Mouse (Mus musculus): ENCODE measurements around the gene Stxbp3.
A peak's percentile ranks its signal among the peaks of the same experiment; 100 is the strongest.
"Not testable (repeated sequence)": the region's sequence is repeated elsewhere in the genome, so short reads cannot be mapped to it uniquely, and the experiment has no call there.

The Stxbp3 gene

DNA sequence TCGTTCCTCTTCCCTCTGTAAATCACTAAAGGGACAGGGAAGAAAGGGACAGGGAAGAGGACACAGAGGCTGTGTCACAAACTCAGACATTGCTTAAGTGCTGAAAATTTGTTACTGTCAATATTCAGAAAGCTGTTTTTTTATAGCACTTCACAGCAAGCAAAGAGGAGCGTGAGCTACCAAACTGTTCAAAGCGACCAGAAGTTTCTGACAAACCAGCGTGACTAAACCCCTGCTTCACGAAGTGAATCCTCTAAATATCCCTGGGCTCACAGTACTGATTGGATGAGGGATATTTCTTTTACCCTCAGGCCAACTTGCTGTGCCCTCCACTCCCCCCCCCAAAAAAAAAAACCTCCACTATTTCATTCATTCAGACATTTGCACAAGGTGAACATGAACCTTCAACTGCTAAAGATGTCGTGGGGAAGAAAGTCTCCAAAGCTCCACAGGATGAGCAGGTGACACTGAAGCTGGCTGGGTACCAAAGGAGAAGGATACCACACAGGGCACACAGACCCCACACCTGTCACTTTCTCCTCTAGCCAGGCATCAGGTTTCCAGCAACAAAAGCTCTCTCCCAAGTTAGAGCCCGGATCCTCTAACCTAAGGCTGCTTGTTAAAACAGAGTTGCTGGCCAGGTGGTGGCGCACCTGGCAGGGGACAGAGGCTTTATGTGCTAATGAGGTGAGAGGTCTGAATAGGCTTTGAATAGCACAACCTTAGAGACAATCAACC is 16.2 kb upstream of the Stxbp3 start:
- DNase-seq, result peak; percentile 55

DNA sequence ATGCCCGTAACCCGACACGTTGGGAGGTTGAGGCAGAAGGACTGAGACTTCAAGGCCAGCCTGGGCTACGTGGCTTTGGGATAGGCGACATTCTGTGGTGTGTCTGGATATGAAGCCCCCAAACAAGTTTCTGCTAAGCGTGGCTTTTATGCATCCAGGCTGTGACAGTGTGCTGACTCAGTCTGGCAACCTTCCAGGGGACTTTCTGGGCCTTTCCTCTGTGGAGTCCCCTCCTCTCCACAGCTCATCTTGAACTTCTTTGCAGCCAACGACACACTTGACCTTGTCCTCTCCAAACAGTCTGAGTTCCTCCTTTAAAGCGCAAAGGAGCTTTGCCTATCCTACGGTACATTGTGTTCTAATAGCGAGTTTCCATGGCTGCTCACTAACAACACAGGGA is 15.5 kb upstream of the Stxbp3 start:
- DNase-seq, result peak; percentile 75

DNA sequence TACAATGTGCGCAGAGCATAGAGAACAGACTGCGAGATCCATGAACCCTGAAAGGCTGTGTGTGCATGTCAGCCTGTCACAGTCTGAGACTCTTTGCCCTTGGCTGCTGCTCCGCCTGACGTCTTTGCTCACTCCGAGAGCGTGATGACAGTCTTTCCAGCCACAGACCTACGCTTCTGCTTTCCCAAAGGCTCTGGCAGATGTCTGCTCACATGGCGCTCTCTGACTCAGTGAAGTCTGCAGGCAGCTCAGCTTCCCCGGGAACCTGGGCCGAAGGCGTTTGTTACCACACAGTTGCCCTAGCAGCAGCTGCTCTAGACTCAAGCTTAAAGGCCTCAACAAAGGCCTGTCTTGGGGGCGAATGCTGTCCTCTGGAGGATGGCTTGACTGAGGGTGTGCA is 15.0 kb upstream of the Stxbp3 start:
- DNase-seq, result peak; percentile 20

DNA sequence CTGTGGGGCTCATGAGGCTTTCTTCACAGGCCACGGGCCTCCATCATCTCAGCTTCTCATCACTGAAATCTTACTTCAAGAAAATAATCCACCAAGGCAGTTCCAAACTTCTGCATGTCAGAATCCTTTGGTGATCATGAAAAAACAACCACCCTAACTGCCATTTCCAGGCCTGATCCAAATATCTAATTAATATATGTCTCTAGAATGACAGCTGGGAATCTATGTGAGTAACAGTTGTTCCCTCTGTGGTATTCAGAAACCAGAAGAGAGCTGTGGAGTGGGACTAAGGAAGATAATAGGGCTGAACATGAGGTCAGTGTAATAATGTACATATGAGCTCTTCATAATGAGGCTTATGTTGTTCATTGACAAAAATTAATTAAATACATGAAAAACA is 12.9 kb upstream of the Stxbp3 start:
- DNase-seq, result no peak

DNA sequence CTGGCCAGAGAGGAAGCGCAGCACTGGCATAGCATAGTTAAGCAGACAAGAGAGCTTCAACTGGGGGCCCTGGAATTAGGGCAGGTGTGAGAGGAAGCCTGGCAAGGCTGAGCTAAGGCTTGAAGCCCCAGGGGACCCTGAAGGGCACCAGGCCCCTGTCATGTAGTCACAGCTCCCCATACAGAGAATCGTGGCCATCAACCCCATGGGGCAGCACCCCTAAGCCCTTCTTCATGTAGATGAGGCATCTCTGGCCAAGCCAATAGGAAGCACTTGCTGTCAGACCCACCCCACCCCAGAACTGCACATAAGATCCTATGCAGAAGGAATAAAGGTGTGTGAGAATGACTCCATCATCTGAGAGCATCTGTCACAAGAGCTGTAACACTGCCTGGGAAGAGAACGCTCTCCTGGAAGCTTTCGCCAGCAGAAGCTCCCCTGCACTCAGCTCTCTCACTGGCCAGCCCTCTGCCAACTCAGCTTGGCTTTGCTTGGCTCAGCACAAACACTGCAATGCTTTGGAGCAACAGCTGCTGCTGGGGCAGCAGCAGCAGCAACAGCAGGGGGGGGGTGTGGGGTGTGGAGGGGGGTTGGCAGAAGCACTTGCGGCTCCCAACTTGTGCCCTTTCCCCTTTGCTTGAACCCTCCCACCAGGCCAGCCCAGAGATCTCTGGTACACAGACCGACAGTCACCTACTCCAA is 11.8 kb upstream of the Stxbp3 start:
- DNase-seq, result peak; percentile 26

DNA sequence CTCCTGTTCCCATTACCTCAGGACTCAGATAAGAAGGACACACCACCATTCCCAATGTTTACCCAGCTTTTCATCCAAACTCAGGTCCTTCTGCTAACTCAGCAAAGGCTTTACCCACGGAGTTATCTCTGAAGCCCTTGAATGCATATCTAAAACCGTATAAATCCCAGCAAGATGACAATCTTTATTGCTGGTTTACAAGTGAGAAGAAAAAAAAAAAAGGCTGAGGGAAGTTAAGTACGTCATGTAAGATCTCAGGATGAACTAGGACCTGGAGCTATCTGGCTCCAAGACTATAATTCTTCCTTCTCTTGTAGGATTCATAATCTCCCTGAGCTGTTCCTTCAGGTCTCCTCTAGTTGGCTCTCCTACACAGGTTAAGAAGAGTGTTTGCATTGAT is 11.2 kb upstream of the Stxbp3 start:
- no peak for DNase-seq

DNA sequence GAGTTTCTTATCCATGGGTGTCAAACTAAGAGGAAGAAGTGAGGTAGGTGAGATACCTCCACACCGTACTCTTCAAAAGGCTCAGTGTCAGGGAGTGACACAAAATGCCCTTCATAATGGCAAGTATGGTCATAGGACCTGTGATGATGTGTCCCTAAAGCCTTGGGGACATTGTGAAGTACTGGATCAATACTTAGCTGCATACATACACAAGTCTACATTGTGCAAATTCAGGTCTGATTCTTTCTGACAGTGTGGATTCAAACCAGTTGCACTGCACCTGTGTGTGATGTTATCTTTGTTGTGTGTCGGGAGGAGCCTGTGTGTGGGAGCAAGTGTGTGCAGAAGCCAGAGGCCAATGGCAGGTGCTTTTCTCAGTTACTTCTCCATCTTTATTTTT is 10.7 kb upstream of the Stxbp3 start:
- DNase-seq, result no peak

DNA sequence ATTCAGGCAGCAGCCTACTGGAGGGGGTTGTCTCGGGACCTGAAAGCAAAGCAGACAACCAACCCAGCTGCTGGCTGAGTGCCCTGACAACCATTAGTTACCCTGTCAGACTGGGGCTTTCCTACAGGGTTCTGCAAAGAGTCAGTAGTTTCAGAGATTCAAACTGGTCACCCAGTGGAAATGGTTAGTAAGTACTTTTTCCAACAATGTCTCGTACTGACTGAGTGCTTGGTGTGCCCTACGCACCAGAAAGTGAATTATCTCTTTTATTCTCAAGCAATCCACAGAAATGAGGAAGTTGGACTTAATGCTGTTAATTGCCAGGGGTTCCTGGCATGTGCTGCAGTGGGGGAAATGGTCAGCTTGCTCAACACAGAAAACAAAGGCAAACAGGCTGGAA is 10.2 kb upstream of the Stxbp3 start:
- DNase-seq, result peak; percentile 78

DNA sequence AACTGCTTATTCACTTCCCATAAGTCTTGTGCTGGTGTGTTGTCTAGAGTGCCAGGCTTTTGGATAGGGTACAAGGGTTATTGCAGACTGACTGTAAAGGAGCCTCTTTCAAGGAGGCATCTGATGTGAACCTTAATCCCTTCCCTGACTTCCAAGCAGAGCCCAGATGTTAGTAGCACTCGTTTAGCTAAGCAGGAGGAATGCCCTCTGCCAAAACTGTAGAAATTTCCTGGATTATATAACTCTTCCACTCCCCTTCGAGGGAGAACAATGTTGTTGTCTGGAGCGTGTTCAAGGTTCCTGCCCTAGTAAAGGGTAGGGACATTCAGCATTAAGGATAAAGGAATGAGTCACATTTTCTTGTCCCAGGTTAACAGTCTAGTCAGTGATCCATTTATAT is 6.3 kb upstream of the Stxbp3 start:
- no peak for DNase-seq

DNA sequence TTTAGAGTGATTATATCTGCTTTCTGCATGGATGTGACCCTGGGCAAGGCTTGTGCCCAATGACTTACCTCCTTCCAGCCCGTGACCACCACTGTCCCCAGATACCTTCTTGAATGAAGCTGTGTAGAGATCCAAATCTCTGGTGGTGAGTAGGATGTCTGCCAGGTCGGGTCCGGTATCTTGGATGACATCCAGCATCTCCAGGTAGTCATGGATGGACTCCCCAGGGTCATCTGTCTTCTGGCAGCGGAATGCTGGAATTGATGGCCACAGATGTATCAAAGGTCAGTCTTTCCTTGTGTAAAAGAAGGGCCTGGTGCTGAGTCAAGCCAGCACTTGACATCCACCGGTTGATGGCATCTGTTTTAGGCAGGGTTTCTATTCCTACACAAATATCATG is 4.2 kb upstream of the Stxbp3 start:
- DNase-seq, result no peak

DNA sequence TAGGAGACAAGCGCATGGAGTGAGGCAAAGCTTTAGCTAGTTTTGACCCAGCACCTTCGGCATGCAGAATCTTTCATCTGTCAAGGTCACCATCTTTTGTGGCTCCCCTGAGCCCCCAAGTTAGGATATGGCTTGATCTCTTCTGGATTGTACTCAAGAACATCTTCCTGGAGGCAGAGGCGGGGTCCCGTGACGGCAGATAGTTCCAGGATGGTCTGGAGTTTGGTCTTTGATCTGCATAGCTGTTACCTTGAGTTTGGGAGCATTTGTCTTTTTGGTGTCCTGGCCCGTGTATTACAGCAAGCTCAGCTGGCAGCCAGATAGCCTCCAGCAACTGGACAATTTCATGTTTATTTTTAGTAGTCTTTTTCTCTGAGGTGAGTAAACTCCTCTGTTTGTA is 3.7 kb upstream of the Stxbp3 start:
- no peak for DNase-seq

DNA sequence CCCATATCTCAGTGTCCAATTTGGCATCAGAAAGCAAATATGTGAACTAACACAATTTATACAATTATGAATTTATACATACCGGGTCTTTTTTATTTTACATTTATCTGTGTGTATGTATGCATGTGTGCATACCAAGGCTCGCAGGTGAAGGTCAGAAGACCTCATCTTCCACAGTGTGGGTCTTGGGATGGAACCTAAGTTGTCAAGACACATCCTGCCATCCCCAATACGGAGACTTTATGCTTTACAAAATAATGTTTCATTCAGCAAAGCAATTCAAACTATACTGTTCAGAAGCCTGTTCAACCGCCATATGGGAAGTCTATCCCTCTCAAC is 359 bp upstream of the Stxbp3 start:
- no peak for DNase-seq

DNA sequence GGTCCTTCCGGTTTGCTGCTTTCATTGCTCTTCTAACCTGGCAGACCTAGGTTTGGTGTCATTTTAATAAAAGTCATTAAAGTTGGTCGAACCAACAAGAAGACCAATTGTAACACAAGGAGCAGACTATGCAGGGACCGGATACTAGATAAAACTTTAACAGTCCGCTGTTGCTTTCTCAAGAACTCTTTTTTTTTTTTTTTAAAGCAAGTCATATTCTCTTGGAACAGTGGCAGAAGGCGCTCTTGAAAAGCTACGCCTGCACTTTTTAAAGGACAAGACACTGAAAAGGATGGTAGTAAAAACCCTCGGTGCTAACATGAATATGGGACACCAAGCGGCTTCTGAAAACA is 703 bp downstream of the Stxbp3 start:
- DNase-seq, result no peak

DNA sequence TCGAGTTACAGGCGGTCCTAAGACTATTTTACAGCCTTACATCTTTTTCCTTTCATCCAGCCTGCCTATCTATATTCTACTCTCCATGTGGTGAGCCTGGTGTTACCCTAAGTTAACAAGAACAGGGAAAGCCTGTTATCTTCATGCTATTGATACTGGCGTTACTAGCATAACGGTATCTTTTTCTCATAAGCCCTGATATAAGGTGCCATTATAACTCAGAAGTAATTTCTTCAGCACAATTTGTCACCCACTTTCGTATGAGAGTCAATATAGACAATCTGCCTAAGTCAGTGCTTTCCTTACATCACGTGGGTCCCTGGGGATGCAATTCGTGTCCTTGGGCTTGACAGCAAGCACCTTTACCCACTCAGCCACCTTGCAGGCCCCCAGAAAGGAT is 1.3 kb downstream of the Stxbp3 start:
- no peak for DNase-seq

DNA sequence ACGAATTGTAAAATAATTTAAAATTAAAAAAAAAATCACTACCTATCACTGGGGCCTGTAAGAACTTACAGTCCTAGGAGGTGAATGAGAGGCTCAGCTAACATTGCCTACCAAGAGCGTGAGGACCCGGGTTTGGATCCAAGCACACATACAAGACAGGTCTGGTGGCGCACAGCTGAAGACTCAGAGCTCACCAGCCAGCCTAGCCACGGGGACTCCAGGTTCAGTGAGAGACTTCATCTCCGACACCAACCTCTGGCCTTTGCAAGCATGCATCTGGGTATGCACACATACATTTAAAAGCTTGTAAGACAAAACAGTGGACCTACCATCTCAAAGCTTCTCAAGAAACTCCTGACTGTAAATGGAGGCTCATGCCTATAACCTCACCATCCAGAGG is 3.4 kb downstream of the Stxbp3 start:
- no peak for DNase-seq

DNA sequence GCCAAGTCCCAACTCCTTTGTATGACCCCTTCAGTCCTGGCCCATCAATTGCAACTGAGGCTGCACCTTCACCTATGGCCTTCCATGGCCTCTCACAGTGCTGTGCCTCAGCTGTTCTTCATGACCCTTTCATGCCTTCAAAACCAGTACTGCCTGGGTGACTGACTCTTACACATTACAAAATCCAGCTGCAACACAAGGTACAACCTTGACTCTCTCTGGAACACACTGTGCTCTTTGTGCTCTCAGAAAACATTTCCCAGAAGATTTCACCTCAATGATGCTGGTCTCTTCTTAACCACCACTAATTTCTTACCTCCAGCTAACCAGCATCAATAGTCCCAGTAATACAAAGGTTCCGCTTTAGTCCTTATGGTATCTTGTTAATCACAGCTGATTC is 6.6 kb downstream of the Stxbp3 start:
- DNase-seq, result not testable (repeated sequence)

DNA sequence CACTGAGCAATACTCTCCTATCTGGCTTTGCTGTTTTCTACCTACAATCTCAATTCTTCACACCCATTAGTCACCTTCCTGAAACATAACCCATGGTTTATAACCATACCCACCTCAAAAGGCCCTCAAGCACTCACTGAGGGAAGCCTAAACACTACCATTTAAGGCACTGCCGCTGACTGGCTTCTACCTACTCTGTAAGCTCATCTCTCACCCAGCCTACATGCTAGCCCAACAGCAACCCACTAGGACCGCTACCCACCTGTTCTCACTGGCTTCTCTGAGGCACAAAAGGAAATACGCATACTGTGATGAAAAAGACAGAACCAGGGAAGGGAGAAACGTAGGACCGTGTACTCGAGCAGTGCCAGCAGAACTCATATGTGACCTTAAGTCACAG is 8.6 kb downstream of the Stxbp3 start:
- DNase-seq, result no peak

DNA sequence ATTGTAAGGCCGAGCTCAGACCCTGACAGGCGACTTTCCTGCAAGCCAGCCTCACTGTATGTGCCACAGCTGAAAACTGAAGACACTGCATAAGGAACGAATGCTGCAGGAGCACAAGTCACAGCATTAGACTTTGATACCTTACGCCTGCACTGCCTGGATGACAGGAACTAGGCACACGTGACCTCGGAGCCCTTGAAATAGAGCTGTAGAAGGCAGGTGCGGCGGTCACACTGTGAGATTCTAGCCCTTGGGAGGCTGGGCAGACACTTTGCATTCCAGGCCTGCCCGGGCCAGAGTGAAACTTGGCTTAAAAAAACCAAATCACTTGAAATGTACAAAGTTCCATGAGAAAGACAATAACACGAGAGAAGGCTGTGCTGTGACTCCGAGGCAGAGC is 9.8 kb downstream of the Stxbp3 start:
- peak; percentile 66 for DNase-seq

DNA sequence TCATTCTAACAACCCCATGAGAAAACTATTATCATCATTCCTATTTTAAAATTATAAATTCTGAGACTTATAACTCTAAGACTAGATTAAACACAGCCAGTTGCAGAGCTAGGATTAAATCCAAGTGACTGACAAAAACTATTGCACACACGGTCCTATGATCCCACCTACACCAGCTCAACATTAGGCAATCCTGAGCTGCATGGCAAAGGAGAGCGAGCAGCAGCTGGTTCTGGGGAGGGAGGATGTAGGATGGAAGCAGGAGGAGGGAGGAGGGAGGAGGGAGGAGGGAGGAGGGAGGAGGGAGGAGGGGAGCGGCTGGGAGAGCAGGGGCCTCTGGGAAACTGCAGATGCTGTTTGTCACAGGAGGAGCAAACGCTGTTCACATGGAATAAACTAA is 24.7 kb downstream of the Stxbp3 start:
- DNase-seq, result no peak

DNA sequence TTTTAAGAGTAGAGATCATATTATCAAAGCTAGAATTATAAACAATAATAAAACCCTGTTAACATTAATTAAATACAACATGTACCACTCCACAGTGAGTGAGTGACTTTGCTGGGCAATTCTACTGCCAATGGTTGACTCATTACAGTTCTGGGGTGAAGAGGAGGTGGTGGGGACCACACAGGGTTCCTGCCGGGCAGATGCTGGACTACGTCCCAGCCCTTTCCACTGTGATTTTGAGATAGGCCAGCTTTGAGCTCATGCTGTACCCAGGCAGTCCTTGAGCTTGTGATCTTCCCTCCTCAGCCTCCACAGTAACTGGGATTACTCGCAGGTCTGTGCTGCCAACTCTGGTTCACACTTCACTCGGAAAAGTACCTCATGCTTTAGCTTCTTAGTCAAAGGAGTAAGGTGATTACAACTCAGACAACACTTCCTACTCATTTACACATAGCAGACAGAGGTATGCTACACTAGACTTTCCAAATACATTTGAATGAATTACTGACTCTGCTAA is 29.5 kb downstream of the Stxbp3 start:
- no peak for DNase-seq

DNA sequence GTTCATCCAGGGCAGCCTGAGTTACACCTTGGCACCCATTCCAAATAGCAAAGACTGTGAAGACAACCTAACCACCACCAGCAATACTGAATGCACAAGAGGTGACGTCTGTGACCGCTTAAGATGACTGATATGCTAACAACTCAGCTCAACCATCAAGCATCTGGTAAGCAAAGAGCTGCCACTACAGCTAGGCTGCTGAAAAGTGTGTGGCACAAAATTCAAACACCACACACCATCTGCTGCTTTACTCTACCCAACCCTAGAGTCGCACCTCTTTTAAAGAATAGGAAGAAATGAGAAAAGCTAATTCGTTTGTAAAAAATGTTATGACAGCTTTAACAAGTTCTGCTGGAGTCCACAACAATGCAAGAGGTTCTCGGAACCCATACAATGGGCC is 34.7 kb downstream of the Stxbp3 start:
- no peak for DNase-seq

DNA sequence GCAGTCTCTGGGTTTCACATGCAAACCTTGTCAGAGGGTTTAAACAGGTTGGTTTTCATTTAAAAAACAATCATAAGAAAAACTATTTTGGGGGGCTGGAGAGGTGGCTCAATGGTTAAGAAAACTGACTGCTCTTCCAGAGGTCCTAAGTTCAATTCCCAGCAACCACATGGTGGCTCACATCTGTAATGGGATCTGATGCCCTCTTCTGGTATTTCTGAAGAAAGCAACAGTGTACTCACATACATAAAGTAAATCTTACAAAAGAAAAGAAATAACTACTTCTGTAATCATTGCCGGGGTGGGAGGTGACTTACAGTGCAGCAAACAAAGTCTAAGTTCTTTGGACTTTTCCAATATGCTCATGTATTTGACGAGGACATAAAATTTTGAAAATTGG is 42.0 kb downstream of the Stxbp3 start:
- DNase-seq, result no peak

DNA sequence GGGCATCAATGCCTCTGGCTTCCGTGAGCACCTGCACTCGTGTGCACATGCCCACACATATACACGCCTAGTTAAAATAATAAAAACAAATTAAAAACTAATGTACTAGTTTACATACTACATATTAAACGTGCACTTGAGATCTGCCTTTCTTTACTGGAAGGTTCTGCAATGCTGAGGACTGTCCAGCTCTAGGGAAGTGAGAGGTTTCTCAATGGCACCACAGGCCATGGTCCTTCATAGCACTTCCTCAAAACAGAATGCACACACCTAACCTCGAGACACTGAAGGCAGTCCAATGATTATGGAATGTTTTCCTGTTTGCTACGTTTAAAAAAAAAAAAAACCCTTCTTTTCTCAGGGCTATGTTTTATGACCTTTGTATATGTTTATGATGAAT is 42.6 kb downstream of the Stxbp3 start:
- DNase-seq, result no peak

DNA sequence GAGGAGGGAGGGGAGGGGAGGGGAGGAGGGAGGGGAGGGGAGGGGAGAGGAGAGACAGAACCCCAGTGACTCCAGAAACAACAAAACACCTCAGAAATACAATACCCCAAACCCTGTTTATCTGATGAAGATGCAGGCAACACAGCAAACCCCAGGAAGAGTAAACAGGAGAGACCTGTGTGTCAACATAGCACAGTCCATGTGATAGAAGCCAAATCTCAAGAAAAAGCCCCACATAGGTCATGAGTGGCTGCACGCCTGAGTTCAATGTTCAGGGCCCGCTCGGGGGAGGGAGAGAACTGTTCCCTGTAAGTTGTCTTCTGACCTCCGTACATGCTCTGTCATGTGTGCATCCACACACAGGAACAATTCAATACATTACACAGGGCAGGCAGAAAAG is 43.9 kb downstream of the Stxbp3 start:
- no peak for DNase-seq
